7 mouse cellular contexts compared by ENCODE assay signal in genomic region chr2:71837261-71837660, GRCm38 (mm10).
"Had no signal": no experiment of that assay in that cellular context is flagged by ENCODE, and none has a peak within 500 bp of the region (broad histone marks: within the 10 kb centered on the region; RNA-seq: fewer than 3 reads in every experiment).

No protein-coding gene starts in this region.

- H3K36me3 ChIP-seq: limb, embryonic 10.5 days; liver, embryonic 12.5 days; midbrain, embryonic 12.5 days; neural tube, embryonic 15.5 days had no signal

- H3K4me1 ChIP-seq: liver, embryonic 12.5 days; midbrain, embryonic 12.5 days; neural tube, embryonic 15.5 days had no signal

- H3K27ac ChIP-seq: left cerebral cortex, adult 2 months; limb, embryonic 10.5 days; liver, embryonic 12.5 days; midbrain, embryonic 12.5 days; neural tube, embryonic 15.5 days had no signal

- H3K9ac ChIP-seq: liver, embryonic 12.5 days; midbrain, embryonic 12.5 days; neural tube, embryonic 15.5 days had no signal

- ATAC-seq: intestine, postnatal 0 days; liver, embryonic 12.5 days had no signal

- H3K9me3 ChIP-seq: limb, embryonic 10.5 days; liver, embryonic 12.5 days; midbrain, embryonic 12.5 days; neural tube, embryonic 15.5 days had no signal

- H3K27me3 ChIP-seq: liver, embryonic 12.5 days; midbrain, embryonic 12.5 days; neural tube, embryonic 15.5 days had no signal

- H3K4me3 ChIP-seq: left cerebral cortex, adult 2 months; limb, embryonic 10.5 days; liver, embryonic 12.5 days; midbrain, embryonic 12.5 days; myocyte; neural tube, embryonic 15.5 days had no signal

- H3K4me2 ChIP-seq: liver, embryonic 12.5 days; midbrain, embryonic 12.5 days; neural tube, embryonic 15.5 days had no signal
